Mouse (Mus musculus) olfactory bulb, adult 2 months (tissue): ENCODE data around the gene Tbl2.

ENCODE experiments used
- CTCF ChIP-seq: fragments of 200-500 bp; IDR thresholded peaks from 2 replicates; pipeline ENCODE4 v1.5.1; 2012; ENCODE audit warnings: low read depth, mild to moderate bottlenecking, low read length, moderate library complexity; ENCODE audit not compliant: insufficient read depth
- POLR2A ChIP-seq: fragments of 200-500 bp; IDR thresholded peaks from 2 replicates; pipeline ENCODE4 v1.6.1; 2012; ENCODE audit warnings: mild to moderate bottlenecking, low read depth, low read length, moderate library complexity; ENCODE audit not compliant: insufficient read depth

- TF ChIP-seq CTCF (no peak), POLR2A (no peak)
These were observed 23.3 kb upstream of the Tbl2 start for GRCm38 (mm10) chr5:135126121-135126520.
